Mouse (Mus musculus): ENCODE measurements around the gene Dbil5. TPM values are rescaled to one million over a fixed set of nuclear protein-coding genes. Genes with fewer than 3 reads are reported as not detected.

Gene Dbil5
- total RNA-seq (2021) (under 1 TPM in 1 of 2 experiments, not detected in 1; 0.43 TPM), polyA plus RNA-seq (2012; rRNA removed) (0.73 and 1.2 TPM in 2 replicates)
- long read RNA-seq = 0 reads

DNA sequence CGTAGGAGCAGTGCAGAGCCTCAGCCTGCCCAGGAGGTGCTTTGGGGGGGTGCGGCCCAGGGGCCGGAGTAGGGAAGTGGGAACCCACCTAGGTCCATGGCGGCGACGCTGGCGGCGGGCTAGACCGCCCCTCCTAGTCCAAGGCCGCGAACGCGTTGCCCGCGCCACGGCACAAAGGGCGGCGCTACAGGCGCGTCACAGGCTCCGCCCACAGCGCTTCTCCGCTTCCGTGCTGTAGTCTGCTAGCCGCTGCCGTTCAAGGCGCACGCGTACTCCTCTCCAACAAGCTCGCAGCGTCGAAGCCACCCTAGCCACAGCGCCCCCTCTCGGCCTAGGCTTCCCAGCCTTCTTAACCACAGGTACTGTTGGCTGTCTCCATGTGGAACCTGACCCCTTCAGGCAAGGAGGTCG, at the start of gene Dbil5, which contains the start of gene Gemin4:
Dbil5 (plus strand) TSS at position 219 of the 411 bp plus-strand sequence.
Gemin4 (minus strand) TSS at position 275 of the 411 bp plus-strand sequence.
- peak within 1 kb of the TSS; percentile 93 for H3K4me3 ChIP-seq
- intact Hi-C loops (cut with DNase I) = loop anchor here (1.0 to 5.0 kb wide), 3 partner anchors 15 to 135 kb away; partner anchors contain the start of genes Fam57a and Vps53
- peak within 1 kb of the TSS; percentile 92 for H3K27ac ChIP-seq
- H3K79me2 ChIP-seq (replicated peaks; ENCODE audit: control insufficient read depth, insufficient read depth, low read length) = no peaks in the 10 kb centered on the region
- DNase-seq = peak; percentile 97
- TF ChIP-seq CTCF (IDR thresholded peaks at IDR 0.05) (peak; percentile 96), POLR2A (IDR thresholded peaks at IDR 0.05; ENCODE audit: insufficient read depth, low read depth, low read length) (peak; percentile 75), EP300 (IDR thresholded peaks at IDR 0.05; ENCODE audit: insufficient read depth, low read depth, low read length) (peak; percentile 90)
- no peaks in the 10 kb centered on the region for H3K36me3 ChIP-seq (ENCODE audit: control insufficient read depth, insufficient read depth, low read length)
- no peaks in the 10 kb centered on the region; the same call in none of the 2 replicates for H3K4me1 ChIP-seq (ENCODE audit: control insufficient read depth, insufficient read depth, low read length)
- 2% methylated on average over 34 of the region's 35 CpGs for WGBS
- no peaks in the 10 kb centered on the region for H3K27me3 ChIP-seq (ENCODE audit: control insufficient read depth, insufficient read depth, low read length)
- H3K9ac ChIP-seq (ENCODE audit: low read depth, low read length) = peak within 1 kb of the TSS; percentile 76

DNA sequence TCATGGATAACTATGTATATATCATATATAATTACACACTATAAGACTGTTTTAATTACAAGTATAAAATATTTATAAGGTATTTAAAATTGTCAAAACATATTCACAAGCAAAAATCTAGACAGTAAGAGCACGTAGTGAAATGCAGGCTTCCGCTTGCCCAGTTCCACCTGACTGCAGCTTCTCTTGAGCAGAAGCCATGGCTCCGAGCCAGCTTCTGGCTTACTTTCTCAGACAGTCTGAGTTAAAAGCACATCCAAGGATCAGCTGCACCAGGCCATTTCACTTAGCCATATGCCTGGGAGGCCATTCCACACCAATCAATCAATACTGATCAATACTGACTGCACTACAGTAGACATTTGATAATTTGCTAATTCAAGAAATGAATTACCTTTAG, 48.4 kb upstream of the Dbil5 start:
- intact Hi-C loops (cut with DNase I) = loop anchor here (5.0 kb wide), 1 partner anchor 37 kb away; no protein-coding TSS in a partner anchor
- H3K4me3 ChIP-seq = no peak overlapping the region
- peaks cover 1% of the 10 kb centered on the region; the same call in 1 of the 2 replicates for H3K36me3 ChIP-seq (ENCODE audit: control insufficient read depth, insufficient read depth, low read length)

DNA sequence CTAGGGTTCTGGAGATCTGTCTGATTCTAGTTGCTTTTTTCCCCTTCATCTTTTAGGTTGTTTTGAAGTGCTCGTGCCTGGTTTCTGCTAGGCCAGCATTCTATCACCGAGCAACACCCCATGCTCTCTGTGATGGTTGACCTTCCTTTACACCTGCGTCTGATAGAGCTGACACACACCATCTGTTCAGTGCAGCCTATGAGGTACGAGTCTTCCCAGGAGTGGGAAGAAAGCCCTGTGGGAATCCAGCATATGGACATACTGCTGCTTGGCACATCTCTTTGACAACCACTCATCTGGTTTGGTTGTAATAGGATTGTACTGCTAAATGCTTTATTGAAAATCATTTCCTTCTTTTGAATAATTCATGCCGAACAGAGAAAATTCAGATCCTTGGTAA, 47.2 kb upstream of the Dbil5 start:
- Histone ChIP-seq H3K4me1 (ENCODE audit: control insufficient read depth, insufficient read depth, low read length) (peaks cover 7% of the 10 kb centered on the region), H3K79me2 (replicated peaks; ENCODE audit: control insufficient read depth, insufficient read depth, low read length) (no peaks in the 10 kb centered on the region), H3K27ac (no peak overlapping the region), H3K9ac (ENCODE audit: low read depth, low read length) (no peak overlapping the region), H3K4me3 (no peak overlapping the region), H3K27me3 (ENCODE audit: control insufficient read depth, insufficient read depth, low read length) (no peaks in the 10 kb centered on the region), H3K36me3 (ENCODE audit: control insufficient read depth, insufficient read depth, low read length) (peaks cover 4% of the 10 kb centered on the region; the same call in 1 of the 2 replicates)
- intact Hi-C loops (cut with DNase I) = no loop called here
- 77% methylated on average over 5 of the region's 5 CpGs for WGBS
- no peak for TF ChIP-seq POLR2A (IDR thresholded peaks at IDR 0.05; ENCODE audit: insufficient read depth, low read depth, low read length)
- no peak for TF ChIP-seq CTCF (IDR thresholded peaks at IDR 0.05)
- TF ChIP-seq EP300 (IDR thresholded peaks at IDR 0.05; ENCODE audit: insufficient read depth, low read depth, low read length) = no peak
- DNase-seq = no peak

More for the DNA sequence above, 48.4 kb upstream of the Dbil5 start:
- Histone ChIP-seq H3K79me2 (replicated peaks; ENCODE audit: control insufficient read depth, insufficient read depth, low read length) (no peaks in the 10 kb centered on the region), H3K27ac (no peak overlapping the region), H3K9ac (ENCODE audit: low read depth, low read length) (no peak overlapping the region), H3K4me1 (ENCODE audit: control insufficient read depth, insufficient read depth, low read length) (peaks cover 7% of the 10 kb centered on the region), H3K27me3 (ENCODE audit: control insufficient read depth, insufficient read depth, low read length) (no peaks in the 10 kb centered on the region)
- no peak for DNase-seq
- no peak for TF ChIP-seq CTCF (IDR thresholded peaks at IDR 0.05)
- TF ChIP-seq EP300 (IDR thresholded peaks at IDR 0.05; ENCODE audit: insufficient read depth, low read depth, low read length) = no peak
- TF ChIP-seq POLR2A (IDR thresholded peaks at IDR 0.05; ENCODE audit: insufficient read depth, low read depth, low read length) = no peak
- 74% methylated on average over 3 of the region's 3 CpGs for WGBS

DNA sequence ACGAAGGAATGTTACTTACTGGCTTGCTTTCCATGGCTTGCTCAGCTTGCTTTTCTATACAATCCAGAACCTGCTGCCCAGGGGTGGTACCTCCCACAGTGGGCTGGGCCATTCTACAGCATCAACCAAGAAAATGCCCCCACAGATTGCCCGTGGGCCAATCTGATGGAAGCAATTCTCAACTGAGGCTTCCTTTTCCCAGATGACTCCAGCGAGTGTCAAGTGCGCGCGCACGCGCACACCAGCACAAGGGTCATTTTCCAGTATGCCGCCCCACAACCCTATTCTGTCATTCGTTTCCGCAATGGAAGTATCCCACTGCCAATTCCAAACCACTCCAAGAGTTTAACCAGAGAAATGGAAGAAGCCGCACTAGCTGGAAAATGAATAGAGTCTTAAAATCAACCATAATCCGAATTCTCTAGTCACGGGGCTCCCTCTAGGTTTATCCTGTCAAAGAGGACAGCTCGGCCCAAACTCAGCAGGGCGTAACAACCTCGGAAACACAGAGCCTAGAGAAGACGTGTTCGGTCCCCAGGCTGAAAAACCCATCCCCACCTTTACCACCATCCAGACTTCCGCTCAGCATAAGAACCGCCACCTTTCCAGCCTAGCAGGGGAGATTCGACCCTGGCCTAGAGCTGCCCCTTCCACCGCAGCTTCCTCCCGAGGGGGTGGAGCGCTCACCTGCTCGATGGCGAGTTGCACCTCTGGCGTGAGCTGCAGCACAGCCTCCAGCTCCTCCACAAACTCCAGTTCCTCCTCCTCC, 38.5 kb upstream of the Dbil5 start:
- H3K36me3 ChIP-seq (ENCODE audit: control insufficient read depth, insufficient read depth, low read length) = peaks cover 3% of the 10 kb centered on the region; the same call in 1 of the 2 replicates
- intact Hi-C loops (cut with DNase I) = loop anchor here (1.0 to 5.0 kb wide), 3 partner anchors 22 to 228 kb away; partner anchors contain the start of genes Dbil5, Gemin4 and Timm22
- whole genome bisulfite sequencing = 1% methylated on average over 28 of the region's 28 CpGs
- H3K4me1 ChIP-seq (ENCODE audit: control insufficient read depth, insufficient read depth, low read length) = peaks cover 2% of the 10 kb centered on the region; the same call in 1 of the 2 replicates
- TF ChIP-seq CTCF (IDR thresholded peaks at IDR 0.05) = no peak
- peak overlapping the region; percentile 85 for H3K9ac ChIP-seq (ENCODE audit: low read depth, low read length)
- peak overlapping the region; percentile 85 for H3K4me3 ChIP-seq
- DNase-seq = peak in 1 of 2 experiments; percentile 21
- no peaks in the 10 kb centered on the region for H3K79me2 ChIP-seq (replicated peaks; ENCODE audit: control insufficient read depth, insufficient read depth, low read length)
- H3K27ac ChIP-seq = peak overlapping the region; percentile 85
- no peaks in the 10 kb centered on the region for H3K27me3 ChIP-seq (ENCODE audit: control insufficient read depth, insufficient read depth, low read length)

DNA sequence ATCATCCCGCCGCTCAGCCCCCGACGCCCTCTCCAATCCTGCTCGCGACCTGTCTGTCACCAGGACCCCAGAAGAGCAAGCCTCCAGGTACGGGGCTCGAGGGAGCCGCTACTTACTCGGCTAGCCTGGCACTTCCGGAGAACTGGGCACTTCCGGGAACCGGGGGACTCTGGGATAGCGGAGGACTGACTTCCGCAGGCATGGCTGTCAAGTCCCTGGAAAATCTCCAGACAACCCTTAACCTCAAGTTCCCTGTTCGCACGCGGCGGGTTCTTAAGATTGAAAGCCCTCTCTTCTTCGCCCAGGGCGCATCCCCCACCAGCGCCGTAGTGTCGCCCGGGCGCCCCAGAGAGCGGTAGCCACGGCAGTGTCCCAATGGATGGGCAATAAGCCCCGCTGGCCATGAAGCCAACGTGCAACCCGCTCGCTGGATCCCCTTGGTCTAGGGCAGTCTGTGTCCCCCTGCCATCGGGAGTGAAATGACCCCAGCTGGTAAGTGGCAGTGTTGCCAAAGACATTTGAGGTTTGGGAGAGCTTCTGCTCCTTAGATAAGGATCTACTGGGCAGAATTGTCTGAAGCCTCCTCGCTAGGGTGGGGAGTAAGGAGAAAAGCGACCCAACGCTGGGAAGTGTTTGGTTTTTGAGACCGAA, 37.8 kb upstream of the Dbil5 start, which contains the start of the genes Vps53 and Fam57a:
Vps53 (minus strand) TSS at position 153 of the 651 bp plus-strand sequence.
Fam57a (plus strand) TSS at position 177 of the 651 bp plus-strand sequence.
- Histone ChIP-seq H3K4me1 (ENCODE audit: control insufficient read depth, insufficient read depth, low read length) (peaks cover 2% of the 10 kb centered on the region; the same call in 1 of the 2 replicates), H3K36me3 (ENCODE audit: control insufficient read depth, insufficient read depth, low read length) (no peaks in the 10 kb centered on the region), H3K27me3 (ENCODE audit: control insufficient read depth, insufficient read depth, low read length) (no peaks in the 10 kb centered on the region), H3K4me3 (peak within 1 kb of the TSS; percentile 85), H3K27ac (peak within 1 kb of the TSS; percentile 85), H3K79me2 (replicated peaks; ENCODE audit: control insufficient read depth, insufficient read depth, low read length) (no peaks in the 10 kb centered on the region), H3K9ac (ENCODE audit: low read depth, low read length) (peak within 1 kb of the TSS; percentile 87)
- intact Hi-C loops (cut with DNase I) = loop anchor here (1.0 to 5.0 kb wide), 3 partner anchors 22 to 228 kb away; partner anchors contain the start of genes Dbil5, Gemin4 and Timm22
- WGBS = under 1% methylated on average over 37 of the region's 37 CpGs
- no peak for TF ChIP-seq CTCF (IDR thresholded peaks at IDR 0.05)
- peak; percentile 51; the same call in 1 of the 2 replicates for TF ChIP-seq EP300 (IDR thresholded peaks at IDR 0.05; ENCODE audit: insufficient read depth, low read depth, low read length)
- peak; percentile 80 for TF ChIP-seq POLR2A (IDR thresholded peaks at IDR 0.05; ENCODE audit: insufficient read depth, low read depth, low read length)
- DNase-seq = peak; percentile 90 to 91
